In genomic region chr17:31184269-31184990, GRCm38 (mm10) we compare ENCODE assay signal across 18 mouse cellular contexts. TPM values are rescaled to one million over a fixed set of nuclear protein-coding genes. Genes with fewer than 3 reads are reported as not detected.
DNase-seq lines count a peak whose midpoint lies in the region; ATAC-seq and TF ChIP-seq lines count a peak whose summit lies in the region.
"Had no signal": no experiment of that assay in that cellular context is flagged by ENCODE, and none has a peak within 500 bp of the region (broad histone marks: within the 10 kb centered on the region; RNA-seq: fewer than 3 reads in every experiment).

No protein-coding gene starts in this region.

- no peaks in the 10 kb centered on the region for H3K27me3 ChIP-seq in intestine, embryonic 16.5 days (replicated peaks; ENCODE audit: control insufficient read depth, insufficient read depth, low read length)
- no peaks in the 10 kb centered on the region for H3K27me3 ChIP-seq in small intestine, adult 2 months (ENCODE audit: control insufficient read depth, insufficient read depth, low read length)
- no peaks in the 10 kb centered on the region for H3K27me3 ChIP-seq in forebrain, embryonic 16.5 days (replicated peaks; ENCODE audit: control insufficient read depth, insufficient read depth, low read length)

- H3K36me3 ChIP-seq in intestine, embryonic 16.5 days (ENCODE audit: control insufficient read depth, insufficient read depth, low read length) = no peaks in the 10 kb centered on the region
- H3K36me3 ChIP-seq in small intestine, adult 2 months (ENCODE audit: control insufficient read depth, insufficient read depth, low read length) = no peaks in the 10 kb centered on the region
- no peaks in the 10 kb centered on the region for H3K36me3 ChIP-seq in forebrain, embryonic 16.5 days (ENCODE audit: control insufficient read depth, insufficient read depth)
- H3K36me3 ChIP-seq: heart, embryonic 13.5 days had no signal

- H3K9me3 ChIP-seq in intestine, embryonic 16.5 days (ENCODE audit: control insufficient read depth, low read length) = no peaks in the 10 kb centered on the region
- H3K9me3 ChIP-seq in forebrain, embryonic 16.5 days (ENCODE audit: control insufficient read depth, low read length) = no peaks in the 10 kb centered on the region
- H3K9me3 ChIP-seq: heart, embryonic 13.5 days had no signal

- no peak overlapping the region for H3K4me2 ChIP-seq in intestine, embryonic 16.5 days (ENCODE audit: low read depth, low read length)
- no peak overlapping the region for H3K4me2 ChIP-seq in forebrain, embryonic 16.5 days (ENCODE audit: low read length)
- H3K4me2 ChIP-seq: heart, embryonic 13.5 days had no signal

- WGBS in intestine, embryonic 16.5 days = 74% methylated on average over 12 of the region's 12 CpGs
- 58% methylated on average over 12 of the region's 12 CpGs for WGBS in small intestine, adult 2 months
- 84% methylated on average over 12 of the region's 12 CpGs for WGBS in forebrain, embryonic 16.5 days

- TF ChIP-seq CTCF in small intestine, adult 2 months (IDR thresholded peaks at IDR 0.05; ENCODE audit: extremely low read depth, insufficient read length, insufficient replicate concordance, low read depth, low read length) = no peak

- no peak overlapping the region for H3K4me3 ChIP-seq in intestine, embryonic 16.5 days (ENCODE audit: low read length)
- no peak overlapping the region for H3K4me3 ChIP-seq in small intestine, adult 2 months (ENCODE audit: low read depth, low read length)
- no peak overlapping the region for H3K4me3 ChIP-seq in forebrain, embryonic 16.5 days (replicated peaks; ENCODE audit: low read length)
- H3K4me3 ChIP-seq: heart, embryonic 13.5 days had no signal

- TF ChIP-seq POLR2A in small intestine, adult 2 months (IDR thresholded peaks at IDR 0.05; ENCODE audit: low read depth, low read length) = no peak

- H3K9ac ChIP-seq in intestine, embryonic 16.5 days (ENCODE audit: low read depth, low read length) = no peak overlapping the region
- H3K9ac ChIP-seq in forebrain, embryonic 16.5 days (replicated peaks; ENCODE audit: low read depth, low read length) = no peak overlapping the region
- H3K9ac ChIP-seq: forebrain, postnatal 0 days; heart, embryonic 13.5 days; liver, embryonic 14.5 days had no signal

- 0 out of 2 replicates have a peak overlapping the region, but pooled peaks have one; percentile 21 for H3K27ac ChIP-seq in intestine, embryonic 16.5 days (ENCODE audit: low read length)
- 0 out of 2 replicates have a peak overlapping the region, but pooled peaks have one; percentile 29 for H3K27ac ChIP-seq in small intestine, adult 2 months (ENCODE audit: insufficient read depth, low read depth, low read length)
- H3K27ac ChIP-seq in forebrain, embryonic 16.5 days (ENCODE audit: low read length) = no peak overlapping the region
- H3K27ac ChIP-seq: heart, embryonic 13.5 days; liver, embryonic 14.5 days had no signal

- H3K4me1 ChIP-seq in intestine, embryonic 16.5 days (ENCODE audit: control insufficient read depth, insufficient read depth, low read length) = peaks cover 8% of the 10 kb centered on the region
- peaks cover 5% of the 10 kb centered on the region; the same call in 1 of the 2 replicates for H3K4me1 ChIP-seq in small intestine, adult 2 months (ENCODE audit: control insufficient read depth, insufficient read depth, insufficient read length, low read length)
- no peaks in the 10 kb centered on the region for H3K4me1 ChIP-seq in forebrain, embryonic 16.5 days (replicated peaks; ENCODE audit: control insufficient read depth, insufficient read depth, low read length)
- H3K4me1 ChIP-seq: heart, embryonic 13.5 days had no signal

- no peak for ATAC-seq in intestine, embryonic 16.5 days
- no peak for ATAC-seq in forebrain, embryonic 16.5 days
- ATAC-seq: forebrain, postnatal 0 days; Patski had no signal

- DNase-seq in urinary bladder, postnatal 36 days (ENCODE audit: low spot score in 2 of 2) = peak; percentile 36 to 65
- DNase-seq in urinary bladder, adult 2 months (ENCODE audit: low spot score) = no peak
- no peak for DNase-seq in ovary, adult 18-20 months (ENCODE audit: low spot score)
- DNase-seq in adrenal gland, postnatal 36 days = no peak
- DNase-seq: adrenal gland, adult 2 months; forebrain, postnatal 0 days; gastrocnemius, postnatal 14 days; left cerebral cortex, postnatal 4 days had no signal

RNA-seq across cellular contexts. Expression of gene Tmprss3, which starts 14.3 kb away (rescaled TPM):
- polyA plus RNA-seq in urinary bladder, adult 2 months (2012; rRNA removed) = 0.03 and 0.08 TPM in 2 replicates
- 0.05 and 0.06 TPM in 2 replicates for polyA plus RNA-seq in intestine, embryonic 16.5 days (2015; fragmentation: Nextera tagmentation; extraction: Ambion mirVana)
- 0.11 TPM in 1 of 2 replicates, not detected in the other for polyA plus RNA-seq in small intestine, adult 2 months (2012; rRNA removed)
- not detected in 2 replicates for polyA plus RNA-seq in forebrain, embryonic 16.5 days (2015; fragmentation: Nextera tagmentation; extraction: Ambion mirVana)
- not detected for total RNA-seq in adrenal gland, postnatal 36 days (2021)
- total RNA-seq: adrenal gland, adult 2 months; forebrain, postnatal 0 days; gastrocnemius, postnatal 14 days; layer of hippocampus, postnatal 36 days; left cerebral cortex, postnatal 4 days had no signal
- polyA plus RNA-seq: adrenal gland, adult 2 months; forebrain, postnatal 0 days; heart, embryonic 13.5 days; hindbrain, embryonic 11.5 days; kidney, embryonic 16.5 days; Patski had no signal

RNA-seq across cellular contexts. Expression of gene Tff1, which starts 19.4 kb away (rescaled TPM):
- not detected in 2 replicates for polyA plus RNA-seq in urinary bladder, adult 2 months (2012; rRNA removed)
- 1.5 and 2.7 TPM in 2 replicates for polyA plus RNA-seq in intestine, embryonic 16.5 days (2015; fragmentation: Nextera tagmentation; extraction: Ambion mirVana)
- polyA plus RNA-seq in small intestine, adult 2 months (2012; rRNA removed) = 7.6 and 3,319 TPM in 2 replicates
- polyA plus RNA-seq in forebrain, embryonic 16.5 days (2015; fragmentation: Nextera tagmentation; extraction: Ambion mirVana) = not detected in 2 replicates
- total RNA-seq in adrenal gland, postnatal 36 days (2021) = not detected
- total RNA-seq: adrenal gland, adult 2 months; forebrain, postnatal 0 days; gastrocnemius, postnatal 14 days; layer of hippocampus, postnatal 36 days; left cerebral cortex, postnatal 4 days; megakaryocyte-erythroid progenitor cell, adult 5-6 weeks had no signal
- polyA plus RNA-seq: forebrain, postnatal 0 days; heart, embryonic 13.5 days; hindbrain, embryonic 11.5 days; kidney, embryonic 16.5 days; liver, embryonic 14.5 days; Patski had no signal

RNA-seq across cellular contexts. Expression of gene Ubash3a, which starts 23.2 kb away (rescaled TPM):
- polyA plus RNA-seq in urinary bladder, adult 2 months (2012; rRNA removed) = 0.36 and 0.53 TPM in 2 replicates
- 0.38 and 0.45 TPM in 2 replicates for polyA plus RNA-seq in intestine, embryonic 16.5 days (2015; fragmentation: Nextera tagmentation; extraction: Ambion mirVana)
- 0.76 and 0.98 TPM in 2 replicates for polyA plus RNA-seq in small intestine, adult 2 months (2012; rRNA removed)
- polyA plus RNA-seq in forebrain, embryonic 16.5 days (2015; fragmentation: Nextera tagmentation; extraction: Ambion mirVana) = not detected in 2 replicates
- total RNA-seq in adrenal gland, postnatal 36 days (2021) = under 1 TPM in 1 of 2 experiments, not detected in 1; 0.07 TPM
- total RNA-seq: gastrocnemius, postnatal 14 days; left cerebral cortex, postnatal 4 days had no signal
- polyA plus RNA-seq: forebrain, postnatal 0 days had no signal

RNA-seq across cellular contexts. Expression of gene Tff2, which starts 40.3 kb away (rescaled TPM):
- 0.17 TPM in 1 of 2 replicates, not detected in the other for polyA plus RNA-seq in urinary bladder, adult 2 months (2012; rRNA removed)
- 5.2 and 7.2 TPM in 2 replicates for polyA plus RNA-seq in intestine, embryonic 16.5 days (2015; fragmentation: Nextera tagmentation; extraction: Ambion mirVana)
- polyA plus RNA-seq in small intestine, adult 2 months (2012; rRNA removed) = 19.0 and 10,568 TPM in 2 replicates
- not detected in 2 replicates for polyA plus RNA-seq in forebrain, embryonic 16.5 days (2015; fragmentation: Nextera tagmentation; extraction: Ambion mirVana)
- not detected for total RNA-seq in adrenal gland, postnatal 36 days (2021)
- total RNA-seq: adrenal gland, adult 2 months; forebrain, postnatal 0 days; gastrocnemius, postnatal 14 days; layer of hippocampus, postnatal 36 days; left cerebral cortex, postnatal 4 days; megakaryocyte-erythroid progenitor cell, adult 5-6 weeks had no signal
- polyA plus RNA-seq: adrenal gland, adult 2 months; forebrain, postnatal 0 days; heart, embryonic 13.5 days; hindbrain, embryonic 11.5 days; liver, embryonic 14.5 days; Patski had no signal

RNA-seq across cellular contexts. Expression of gene Tff3, which starts 55.0 kb away (rescaled TPM):
- not detected in 2 replicates for polyA plus RNA-seq in urinary bladder, adult 2 months (2012; rRNA removed)
- polyA plus RNA-seq in intestine, embryonic 16.5 days (2015; fragmentation: Nextera tagmentation; extraction: Ambion mirVana) = 1,304 and 1,371 TPM in 2 replicates
- polyA plus RNA-seq in small intestine, adult 2 months (2012; rRNA removed) = 5,248 and 10,550 TPM in 2 replicates
- not detected in 2 replicates for polyA plus RNA-seq in forebrain, embryonic 16.5 days (2015; fragmentation: Nextera tagmentation; extraction: Ambion mirVana)
- total RNA-seq in adrenal gland, postnatal 36 days (2021) = not detected
- total RNA-seq: adrenal gland, adult 2 months; forebrain, postnatal 0 days; gastrocnemius, postnatal 14 days; layer of hippocampus, postnatal 36 days; left cerebral cortex, postnatal 4 days; megakaryocyte-erythroid progenitor cell, adult 5-6 weeks had no signal
- polyA plus RNA-seq: heart, embryonic 13.5 days; Patski had no signal

Comparison
In these comparisons a context has a peak if more than half of its experiments do, and no peak if none do; other contexts are left out.
1. DNase-seq: peak in urinary bladder, postnatal 36 days (2 of 2); none in urinary bladder, adult 2 months (single experiment), ovary, adult 18-20 months (single experiment) and adrenal gland, postnatal 36 days (0 of 2).